Mouse (Mus musculus): ENCODE data around the gene Piezo1. TPM values are rescaled to one million over a fixed set of nuclear protein-coding genes. Genes with fewer than 3 reads are reported as not detected.

Piezo1 gene
- polyA plus RNA-seq, 1 experiment from 2014 or later: 5.5 TPM

DNA sequence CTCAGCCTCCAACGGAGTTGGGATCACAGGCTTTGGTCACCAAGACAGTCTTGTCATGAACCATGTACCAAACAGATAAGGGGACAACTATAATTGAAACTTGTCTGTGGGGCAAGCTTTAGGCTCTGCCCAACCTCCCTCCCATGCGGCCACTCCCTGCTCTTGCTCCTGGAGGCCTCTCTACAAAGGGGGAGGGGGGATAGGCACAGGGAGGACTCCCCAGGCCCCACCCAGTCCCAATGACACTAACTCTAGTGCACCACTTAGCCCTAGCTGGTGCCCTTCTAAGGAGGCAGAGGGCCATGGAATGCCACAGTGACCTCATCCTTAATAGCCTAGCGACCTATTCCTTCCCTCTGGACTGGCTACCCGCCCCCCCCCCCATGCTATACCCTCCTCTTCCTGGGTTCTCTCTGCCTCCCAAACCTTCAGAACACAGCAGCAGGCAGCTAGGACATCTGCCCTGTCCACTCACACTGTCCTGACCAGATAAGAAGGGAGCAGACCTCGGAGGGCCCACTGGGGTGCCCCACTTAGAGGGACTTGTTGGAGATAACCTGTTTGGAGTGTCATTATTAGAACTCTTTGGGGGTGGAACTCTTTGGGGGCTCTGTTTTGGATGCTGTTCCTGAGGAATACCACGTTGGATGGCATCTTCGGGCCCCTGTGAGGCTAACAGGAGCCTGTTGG, 4.9 kb downstream of the Piezo1 start:
- ATAC-seq (ENCODE audit: insufficient read depth, low FRiP score, low TSS enrichment) (no peak), DNase-seq (ENCODE audit: low spot score) (no peak)
- 0 out of 2 replicates have a peak, but pooled peaks cover 4% of the 10 kb centered on the region for H3K4me1 ChIP-seq (ENCODE audit: control insufficient read depth, insufficient read depth, low read length)
- no peak overlapping the region for H3K27ac ChIP-seq (ENCODE audit: low read depth, low read length)
- H3K4me3 ChIP-seq (ENCODE audit: low read depth, low read length): no peak overlapping the region
- H3K36me3 ChIP-seq (ENCODE audit: control insufficient read depth, insufficient read depth, low read length): no peaks in the 10 kb centered on the region
- no peak overlapping the region; the same call in 1 of the 2 replicates for H3K9ac ChIP-seq (ENCODE audit: low read length)
- 80% methylated on average over 7 of the region's 7 CpGs for WGBS
- peaks cover 11% of the 10 kb centered on the region for H3K27me3 ChIP-seq (ENCODE audit: control insufficient read depth, insufficient read depth, low read length)
- no peak overlapping the region; the same call in 1 of the 2 replicates for H3K4me2 ChIP-seq (ENCODE audit: low read depth)
- no peaks in the 10 kb centered on the region for H3K9me3 ChIP-seq (ENCODE audit: control insufficient read depth, low read length)

DNA sequence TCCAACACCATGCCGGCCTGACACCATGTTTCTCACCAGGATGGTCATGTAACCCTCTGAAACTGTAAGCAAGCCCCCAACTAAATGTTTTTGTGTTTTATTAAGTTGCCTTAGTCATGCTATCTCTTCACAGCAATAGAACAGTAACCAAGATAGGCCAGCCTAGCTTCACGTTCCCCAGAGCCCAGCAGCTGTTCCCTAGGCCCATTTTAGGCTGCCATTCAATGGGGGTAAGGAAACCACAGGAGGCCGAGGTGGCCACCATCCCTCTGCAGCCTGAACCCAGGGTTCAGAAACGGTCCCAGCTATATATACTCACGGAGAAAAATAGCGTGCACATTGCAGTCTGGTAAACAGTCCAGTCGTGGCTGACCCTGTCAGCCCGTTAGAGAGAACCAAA, 7.0 kb downstream of the Piezo1 start:
- Histone ChIP-seq H3K4me3 (ENCODE audit: low read depth, low read length) (no peak overlapping the region), H3K4me1 (ENCODE audit: control insufficient read depth, insufficient read depth, low read length) (no peaks in the 10 kb centered on the region), H3K9me3 (ENCODE audit: control insufficient read depth, low read length) (no peaks in the 10 kb centered on the region), H3K27ac (ENCODE audit: low read depth, low read length) (no peak overlapping the region), H3K9ac (ENCODE audit: low read length) (no peak overlapping the region), H3K36me3 (ENCODE audit: control insufficient read depth, insufficient read depth, low read length) (no peaks in the 10 kb centered on the region), H3K27me3 (ENCODE audit: control insufficient read depth, insufficient read depth, low read length) (no peaks in the 10 kb centered on the region), H3K4me2 (ENCODE audit: low read depth) (no peak overlapping the region)
- ATAC-seq (ENCODE audit: insufficient read depth, low FRiP score, low TSS enrichment) (no peak), DNase-seq (ENCODE audit: low spot score) (no peak)
- 91% methylated on average over 8 of the region's 8 CpGs for WGBS

DNA sequence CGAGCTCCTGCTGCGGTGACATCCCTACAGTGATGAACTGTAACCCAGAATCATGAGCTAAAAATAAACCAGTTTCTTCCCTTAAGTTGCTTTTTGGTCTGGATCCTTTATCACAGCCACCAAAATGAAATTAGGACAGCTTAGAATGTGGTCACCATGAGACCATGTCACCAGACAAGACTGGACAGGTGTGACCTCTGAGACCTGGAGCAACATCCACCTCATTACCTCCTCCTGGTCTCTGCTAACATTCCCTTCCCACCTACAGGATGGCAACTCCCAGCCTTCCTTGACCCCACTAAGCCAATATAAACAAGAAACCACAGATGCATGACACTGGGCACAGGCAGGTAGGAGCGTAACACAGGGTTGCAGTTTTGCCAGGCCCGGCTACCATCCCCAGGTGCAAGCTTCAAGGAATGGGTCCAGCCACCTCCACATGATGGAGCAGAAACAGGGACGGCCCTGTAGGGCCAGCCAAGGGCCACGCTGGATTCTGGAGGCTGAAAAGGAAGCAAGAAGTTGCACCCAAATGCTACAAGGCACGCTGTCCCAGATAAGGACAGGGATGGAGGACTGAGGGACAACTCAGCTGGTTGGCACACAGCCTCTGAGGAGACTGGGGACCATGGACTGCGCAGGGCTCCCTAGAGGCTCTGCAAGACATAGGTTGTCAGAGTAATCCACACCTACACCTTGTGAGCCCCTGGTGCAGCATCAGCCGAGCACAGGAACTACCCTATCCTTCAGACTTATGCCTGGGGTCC, 12.6 kb downstream of the Piezo1 start:
- 93% methylated on average over 9 of the region's 9 CpGs for WGBS
- ATAC-seq (ENCODE audit: insufficient read depth, low FRiP score, low TSS enrichment) (no peak), DNase-seq (ENCODE audit: low spot score) (no peak)
- Histone ChIP-seq H3K9ac (ENCODE audit: low read length) (no peak overlapping the region), H3K27me3 (ENCODE audit: control insufficient read depth, insufficient read depth, low read length) (no peaks in the 10 kb centered on the region), H3K4me3 (ENCODE audit: low read depth, low read length) (no peak overlapping the region), H3K4me1 (ENCODE audit: control insufficient read depth, insufficient read depth, low read length) (0 out of 2 replicates have a peak, but pooled peaks cover 3% of the 10 kb centered on the region), H3K9me3 (ENCODE audit: control insufficient read depth, low read length) (no peaks in the 10 kb centered on the region), H3K4me2 (ENCODE audit: low read depth) (no peak overlapping the region), H3K36me3 (ENCODE audit: control insufficient read depth, insufficient read depth, low read length) (no peaks in the 10 kb centered on the region), H3K27ac (ENCODE audit: low read depth, low read length) (no peak overlapping the region)

DNA sequence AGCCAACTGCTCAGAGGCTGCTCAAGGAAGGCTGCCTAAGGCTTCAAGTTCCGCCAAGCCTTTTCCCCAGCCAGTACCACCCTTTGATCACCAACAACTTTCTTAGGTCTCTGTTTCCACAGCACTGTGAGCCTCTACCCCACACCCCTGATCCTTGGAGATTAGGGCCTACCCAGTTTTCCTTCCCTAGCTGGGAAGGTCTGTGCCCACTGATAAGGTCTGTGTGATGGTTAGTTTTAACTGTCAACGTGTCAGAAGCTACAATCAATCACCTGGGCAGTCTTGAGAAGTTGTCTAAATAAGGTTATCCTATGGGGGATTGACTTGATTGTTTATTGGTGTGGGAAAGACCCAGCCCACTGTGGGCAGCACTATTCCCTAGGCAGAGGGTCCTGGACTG, 13.3 kb downstream of the Piezo1 start:
- no peak for ATAC-seq (ENCODE audit: insufficient read depth, low FRiP score, low TSS enrichment)
- no peaks in the 10 kb centered on the region for H3K27me3 ChIP-seq (ENCODE audit: control insufficient read depth, insufficient read depth, low read length)
- H3K9ac ChIP-seq (ENCODE audit: low read length): no peak overlapping the region
- H3K4me2 ChIP-seq (ENCODE audit: low read depth): no peak overlapping the region
- no peaks in the 10 kb centered on the region for H3K9me3 ChIP-seq (ENCODE audit: control insufficient read depth, low read length)
- WGBS: 91% methylated on average over 2 of the region's 2 CpGs
- no peak overlapping the region for H3K27ac ChIP-seq (ENCODE audit: low read depth, low read length)
- H3K4me1 ChIP-seq (ENCODE audit: control insufficient read depth, insufficient read depth, low read length): 0 out of 2 replicates have a peak, but pooled peaks cover 3% of the 10 kb centered on the region
- DNase-seq (ENCODE audit: low spot score): no peak
- no peak overlapping the region for H3K4me3 ChIP-seq (ENCODE audit: low read depth, low read length)
- no peaks in the 10 kb centered on the region for H3K36me3 ChIP-seq (ENCODE audit: control insufficient read depth, insufficient read depth, low read length)

DNA sequence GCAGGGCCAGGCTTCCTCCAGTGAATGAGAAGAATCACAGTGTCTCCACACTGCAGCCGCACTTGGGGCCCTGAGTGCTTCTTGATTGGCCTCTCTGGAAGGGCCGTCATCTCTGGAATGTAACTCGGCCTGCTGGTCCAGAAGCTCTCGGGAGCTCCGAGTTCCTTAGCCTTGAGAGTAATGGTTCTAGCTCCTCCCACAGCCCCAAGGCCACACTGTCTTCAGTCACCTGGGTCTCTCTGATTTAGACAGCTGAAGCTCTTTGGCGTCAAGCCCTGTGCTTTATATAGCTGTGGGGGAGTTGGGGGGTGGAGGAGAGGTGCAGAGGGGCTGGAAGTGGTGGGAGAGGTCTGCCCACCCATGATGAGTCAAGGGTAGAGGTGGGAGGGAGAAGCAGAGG, 14.1 kb downstream of the Piezo1 start:
- no peak overlapping the region for H3K4me3 ChIP-seq (ENCODE audit: low read depth, low read length)
- H3K36me3 ChIP-seq (ENCODE audit: control insufficient read depth, insufficient read depth, low read length): no peaks in the 10 kb centered on the region
- H3K27me3 ChIP-seq (ENCODE audit: control insufficient read depth, insufficient read depth, low read length): no peaks in the 10 kb centered on the region
- no peak overlapping the region for H3K4me2 ChIP-seq (ENCODE audit: low read depth)
- H3K9me3 ChIP-seq (ENCODE audit: control insufficient read depth, low read length): no peaks in the 10 kb centered on the region
- ATAC-seq (ENCODE audit: insufficient read depth, low FRiP score, low TSS enrichment) (no peak), DNase-seq (ENCODE audit: low spot score) (no peak)
- H3K4me1 ChIP-seq (ENCODE audit: control insufficient read depth, insufficient read depth, low read length): 0 out of 2 replicates have a peak, but pooled peaks cover 3% of the 10 kb centered on the region
- 44% methylated on average over 6 of the region's 6 CpGs for WGBS
- no peak overlapping the region for H3K27ac ChIP-seq (ENCODE audit: low read depth, low read length)
- H3K9ac ChIP-seq (ENCODE audit: low read length): no peak overlapping the region

DNA sequence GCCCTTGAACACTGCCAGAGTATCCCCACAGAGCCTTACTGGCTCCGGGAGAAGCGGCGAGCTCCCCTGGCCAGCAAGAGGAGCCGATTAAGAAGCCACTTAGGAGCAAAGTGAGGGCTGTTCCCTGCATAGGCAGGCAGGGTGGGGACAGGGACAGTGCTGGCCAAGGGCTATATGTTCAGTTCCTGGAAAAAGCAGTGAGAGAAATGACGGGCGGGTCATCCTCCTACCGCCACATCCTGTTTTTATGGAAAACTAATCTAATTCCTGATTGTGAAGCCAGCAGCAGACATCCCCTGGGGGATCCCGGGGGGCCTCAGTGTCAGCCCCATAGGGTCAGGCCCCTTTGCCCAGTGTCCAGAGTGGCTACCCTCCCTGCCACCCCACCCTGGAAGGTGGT, 19.8 kb downstream of the Piezo1 start:
- ATAC-seq (ENCODE audit: insufficient read depth, low FRiP score, low TSS enrichment) (no peak), DNase-seq (ENCODE audit: low spot score) (no peak)
- Histone ChIP-seq H3K4me1 (ENCODE audit: control insufficient read depth, insufficient read depth, low read length) (0 out of 2 replicates have a peak, but pooled peaks cover 7% of the 10 kb centered on the region), H3K36me3 (ENCODE audit: control insufficient read depth, insufficient read depth, low read length) (no peaks in the 10 kb centered on the region), H3K9ac (ENCODE audit: low read length) (no peak overlapping the region), H3K27me3 (ENCODE audit: control insufficient read depth, insufficient read depth, low read length) (no peaks in the 10 kb centered on the region), H3K4me2 (ENCODE audit: low read depth) (no peak overlapping the region), H3K9me3 (ENCODE audit: control insufficient read depth, low read length) (no peaks in the 10 kb centered on the region), H3K4me3 (ENCODE audit: low read depth, low read length) (no peak overlapping the region), H3K27ac (ENCODE audit: low read depth, low read length) (no peak overlapping the region)
- WGBS: 85% methylated on average over 8 of the region's 8 CpGs

DNA sequence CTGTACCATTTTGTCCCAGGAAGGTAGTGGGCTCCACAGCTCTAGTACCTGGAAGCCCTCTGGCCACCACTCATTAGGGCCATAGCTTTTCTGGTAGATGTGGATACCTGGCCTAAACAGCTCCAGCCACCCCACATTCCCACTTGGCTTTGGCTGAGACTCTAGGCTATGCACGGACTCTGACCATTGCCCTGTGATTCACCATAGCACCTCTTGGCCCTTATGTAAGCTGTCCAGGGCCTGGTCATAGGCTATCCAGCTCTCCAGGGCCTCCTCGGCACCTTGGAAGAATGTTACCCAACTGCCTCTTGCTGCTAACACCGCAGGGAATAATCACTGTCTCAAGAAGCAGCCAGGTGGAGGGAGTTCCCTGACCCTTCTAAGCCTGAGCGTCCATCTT, 22.0 kb downstream of the Piezo1 start:
- no peak overlapping the region for H3K4me2 ChIP-seq (ENCODE audit: low read depth)
- peaks cover 9% of the 10 kb centered on the region; the same call in 1 of the 2 replicates for H3K4me1 ChIP-seq (ENCODE audit: control insufficient read depth, insufficient read depth, low read length)
- WGBS: 88% methylated on average over 4 of the region's 4 CpGs
- H3K36me3 ChIP-seq (ENCODE audit: control insufficient read depth, insufficient read depth, low read length): no peaks in the 10 kb centered on the region
- H3K9ac ChIP-seq (ENCODE audit: low read length): no peak overlapping the region
- H3K4me3 ChIP-seq (ENCODE audit: low read depth, low read length): no peak overlapping the region
- no peaks in the 10 kb centered on the region for H3K9me3 ChIP-seq (ENCODE audit: control insufficient read depth, low read length)
- no peak overlapping the region for H3K27ac ChIP-seq (ENCODE audit: low read depth, low read length)
- ATAC-seq (ENCODE audit: insufficient read depth, low FRiP score, low TSS enrichment) (no peak), DNase-seq (ENCODE audit: low spot score) (no peak)
- no peaks in the 10 kb centered on the region for H3K27me3 ChIP-seq (ENCODE audit: control insufficient read depth, insufficient read depth, low read length)

DNA sequence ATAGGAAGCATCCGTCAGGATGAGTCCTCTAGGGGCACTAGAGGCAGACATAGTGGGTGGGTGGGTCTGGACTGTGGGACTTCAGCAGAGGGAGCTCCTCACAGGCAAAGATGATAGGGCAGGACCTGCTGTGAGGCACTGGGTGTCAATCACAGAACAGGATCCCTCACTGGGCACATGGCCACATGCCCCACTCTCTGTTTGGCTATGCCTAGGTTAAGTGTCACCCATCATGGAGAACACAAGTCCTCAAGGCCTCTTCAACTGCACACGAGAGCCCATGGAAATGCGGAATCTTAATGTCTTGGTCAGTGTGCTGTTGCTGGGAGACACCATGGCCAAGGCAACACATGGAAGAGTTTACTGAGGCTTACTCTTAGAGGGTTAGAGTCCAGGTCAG, 23.2 kb downstream of the Piezo1 start:
- H3K4me2 ChIP-seq (ENCODE audit: low read depth): no peak overlapping the region
- 90% methylated on average over 3 of the region's 3 CpGs for WGBS
- H3K36me3 ChIP-seq (ENCODE audit: control insufficient read depth, insufficient read depth, low read length): no peaks in the 10 kb centered on the region
- H3K27me3 ChIP-seq (ENCODE audit: control insufficient read depth, insufficient read depth, low read length): no peaks in the 10 kb centered on the region
- H3K9me3 ChIP-seq (ENCODE audit: control insufficient read depth, low read length): no peaks in the 10 kb centered on the region
- no peak overlapping the region for H3K9ac ChIP-seq (ENCODE audit: low read length)
- H3K4me1 ChIP-seq (ENCODE audit: control insufficient read depth, insufficient read depth, low read length): peaks cover 17% of the 10 kb centered on the region
- DNase-seq (ENCODE audit: low spot score) (no peak), ATAC-seq (ENCODE audit: insufficient read depth, low FRiP score, low TSS enrichment) (no peak)
- no peak overlapping the region for H3K4me3 ChIP-seq (ENCODE audit: low read depth, low read length)
- no peak overlapping the region for H3K27ac ChIP-seq (ENCODE audit: low read depth, low read length)

Measured in neural tube, embryonic 11.5 days (tissue).